Mouse (Mus musculus) neutrophil, adult 65 days (primary cell): Measurements from ENCODE around the gene Znrd1as. TPM values are rescaled to one million over a fixed set of nuclear protein-coding genes. Genes with fewer than 3 reads are reported as not detected.

Experiments used
- total RNA-seq: library from RNA; stranded (reverse); gene quantifications from 2 replicates; pipeline ENCODE4 v1.2.4, GENCODE M21; 2023

The Znrd1as gene
- 0.68 and 1.2 TPM in 2 replicates for total RNA-seq

GRCm38 (mm10) chr17:36957999-36958743 is at the start of gene Znrd1as, which contains the start of gene Znrd1:
TSS of gene Znrd1as (plus strand) at chr17:36958592.
TSS of gene Znrd1 (minus strand) at chr17:36958559.

GRCm38 (mm10) chr17:36942791-36943471 is 15.5 kb upstream of the Znrd1as start, which contains the start of gene Rnf39:
TSS of gene Rnf39 (plus strand) at chr17:36942918.

GRCm38 (mm10) chr17:36950981-36951947 is 7.1 kb upstream of the Znrd1as start, which contains the start of gene Ppp1r11:
TSS of gene Ppp1r11 (minus strand) at chr17:36951741.

GRCm38 (mm10) chr17:36981221-36981813 is 22.9 kb downstream of the Znrd1as start, which contains the start of gene 2410137M14Rik:
TSS of gene 2410137M14Rik (minus strand) at chr17:36981237.

GRCm38 (mm10) chr17:36989437-36989836 is 31.0 kb downstream of the Znrd1as start, which contains the start of gene H2-M5:
TSS of gene H2-M5 (minus strand) at chr17:36989537.

GRCm38 (mm10) chr17:37000863-37001262 is 42.5 kb downstream of the Znrd1as start, which contains the start of gene Zfp57:
TSS of gene Zfp57 (plus strand) at chr17:37001163.

Other genes starting within 250 kb of the Znrd1as start
- not detected in 2 replicates for gene H2-M10.5, start 185.7 kb upstream of the Znrd1as start, total RNA-seq
- gene H2-M10.6, start 146.4 kb upstream of the Znrd1as start, total RNA-seq, result not detected in 2 replicates
- 39.9 and 52.2 TPM in 2 replicates for gene Trim26, start 121.5 kb upstream of the Znrd1as start, total RNA-seq
- gene Trim15, start 91.4 kb upstream of the Znrd1as start, total RNA-seq, result not detected in 2 replicates
- 0.52 TPM in 1 of 2 replicates, not detected in the other for gene Trim10, start 89.0 kb upstream of the Znrd1as start, total RNA-seq
- not detected in 2 replicates for gene Trim40, start 68.5 kb upstream of the Znrd1as start, total RNA-seq
- not detected in 2 replicates for gene Trim31, start 60.5 kb upstream of the Znrd1as start, total RNA-seq
- gene Rnf39, start 15.7 kb upstream of the Znrd1as start, total RNA-seq, result not detected in 2 replicates
- 20.5 and 35.8 TPM in 2 replicates for gene Ppp1r11, start 6.9 kb upstream of the Znrd1as start, total RNA-seq
- gene Znrd1, start within 50 bp of the Znrd1as start, total RNA-seq, result 30.9 and 36.7 TPM in 2 replicates
- gene 2410137M14Rik, start 22.6 kb downstream of the Znrd1as start, total RNA-seq, result not detected in 2 replicates
- not detected in 2 replicates for gene H2-M5, start 30.9 kb downstream of the Znrd1as start, total RNA-seq
- gene Zfp57, start 42.6 kb downstream of the Znrd1as start, total RNA-seq, result not detected in 2 replicates
- not detected in 2 replicates for gene Mog, start 64.8 kb downstream of the Znrd1as start, total RNA-seq
- gene Gabbr1, start 87.4 kb downstream of the Znrd1as start, total RNA-seq, result 148 and 221 TPM in 2 replicates
- not detected in 2 replicates for gene Olfr90, start 129.9 kb downstream of the Znrd1as start, total RNA-seq
- not detected in 2 replicates for gene Olfr91, start 139.7 kb downstream of the Znrd1as start, total RNA-seq
- not detected in 2 replicates for gene Olfr92, start 161.5 kb downstream of the Znrd1as start, total RNA-seq
- gene Olfr93, start 202.9 kb downstream of the Znrd1as start, total RNA-seq, result not detected in 2 replicates
- gene Ubd, start 235.3 kb downstream of the Znrd1as start, total RNA-seq, result not detected in 2 replicates
- gene Olfr94, start 242.4 kb downstream of the Znrd1as start, total RNA-seq, result not detected in 2 replicates